Mouse (Mus musculus) neural tube, embryonic 10.5 days (tissue): ENCODE data around the gene Slit1.
A peak's percentile ranks its signal among the peaks of the same experiment; 100 is the strongest.

Source experiments
- DNase-seq: peaks from one replicate; pipeline ENCODE4 v3.0.0-alpha.2; 2017; ENCODE audit warnings: low spot score; ENCODE audit errors: extremely low spot score

The Slit1 gene

GRCm38 (mm10) chr19:41743396-41743795 lies at the start of gene Slit1:
Gene Slit1, minus strand, starts transcription at chr19:41743665.
- no peak for DNase-seq

- DNase-seq, result no peak
Measured at GRCm38 (mm10) chr19:41792934-41793486, 49.5 kb upstream of the Slit1 start.

GRCm38 (mm10) chr19:41791384-41791783 lies 47.9 kb upstream of the Slit1 start:
- DNase-seq, result no peak

DNA sequence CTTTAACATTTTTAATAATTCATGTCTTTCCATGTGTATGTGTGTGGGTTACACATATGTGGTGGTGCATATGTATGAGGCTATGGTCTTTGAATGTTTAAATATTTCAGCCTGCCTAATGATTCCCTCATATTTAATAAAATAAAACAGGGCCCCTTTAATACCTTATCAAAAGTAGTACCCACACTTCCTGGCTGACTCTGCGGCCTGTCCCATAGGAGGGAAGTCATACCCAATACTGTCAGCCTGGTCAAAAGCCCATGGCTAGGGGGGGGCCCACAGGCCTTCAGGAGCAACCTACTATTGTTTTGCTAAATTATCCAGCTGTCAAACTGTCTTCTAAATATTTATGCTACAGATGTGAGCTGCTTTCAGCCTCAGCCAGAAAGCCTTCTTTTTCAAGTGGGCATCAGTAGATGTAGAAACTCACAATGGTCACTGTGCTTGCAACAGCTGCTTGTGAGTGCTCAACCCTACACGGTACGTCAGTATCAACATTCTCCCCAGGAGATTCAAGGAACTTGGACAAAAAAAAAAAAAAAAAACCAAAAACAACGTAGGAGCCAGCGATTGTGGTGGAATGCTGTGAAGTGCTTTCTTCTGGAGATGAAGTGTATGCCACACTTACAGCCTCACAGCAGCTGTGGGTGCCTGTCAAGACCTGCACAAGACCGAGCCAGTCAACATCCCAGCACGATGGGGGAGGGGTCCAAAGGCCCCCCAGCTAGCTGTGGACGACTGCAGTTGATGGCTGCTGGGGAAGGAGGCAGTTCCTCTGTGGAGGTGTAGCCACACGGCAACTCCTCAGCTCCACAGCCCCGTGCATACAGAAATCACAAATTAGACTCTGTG lies 45.9 kb upstream of the Slit1 start:
- no peak for DNase-seq

GRCm38 (mm10) chr19:41786896-41787295 lies 43.4 kb upstream of the Slit1 start:
- no peak for DNase-seq

DNA sequence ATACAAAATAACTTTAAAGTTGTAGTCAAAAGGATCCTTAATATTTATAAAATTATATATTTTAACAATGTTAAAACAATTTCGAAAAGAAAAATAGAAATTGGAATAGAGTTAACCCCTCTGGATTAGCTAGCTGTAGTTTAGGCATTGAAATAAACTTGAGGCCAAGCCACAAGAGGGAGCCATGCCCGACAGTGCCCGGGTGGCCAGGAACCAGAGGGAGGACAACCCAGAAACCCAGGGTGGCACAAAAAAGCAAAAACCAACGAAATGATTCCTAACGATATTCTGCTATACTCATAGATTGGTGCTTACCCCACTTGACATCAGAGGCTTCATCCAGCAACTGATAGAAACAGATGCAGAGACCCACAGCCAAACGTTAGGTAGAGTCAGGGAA lies 34.0 kb upstream of the Slit1 start:
- no peak for DNase-seq

GRCm38 (mm10) chr19:41768711-41769110 lies 25.2 kb upstream of the Slit1 start:
- no peak for DNase-seq

DNA sequence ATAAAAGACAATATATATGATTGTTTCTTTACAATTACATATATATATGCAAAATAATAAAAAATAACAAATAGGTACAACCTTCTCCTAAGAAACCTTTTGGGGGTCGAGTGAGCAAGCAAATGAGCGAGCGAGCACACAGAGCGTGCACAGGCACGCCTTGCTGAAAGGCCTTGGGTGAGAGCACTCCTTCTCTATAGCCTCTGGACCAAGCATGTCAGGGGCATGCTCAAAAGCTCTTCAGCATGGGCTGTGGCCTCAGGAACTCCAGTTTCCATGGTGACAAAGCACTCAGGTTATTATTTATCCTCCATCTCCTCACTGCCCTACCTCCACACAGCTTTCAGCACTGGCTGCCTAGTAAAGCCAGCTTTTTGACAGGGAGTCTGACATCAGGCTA lies 23.2 kb upstream of the Slit1 start:
- DNase-seq, result no peak

- peak; percentile 90 for DNase-seq
Measured at GRCm38 (mm10) chr19:41763870-41764660, 20.6 kb upstream of the Slit1 start.

- peak; percentile 45 for DNase-seq
Measured at GRCm38 (mm10) chr19:41761529-41761928, 18.1 kb upstream of the Slit1 start.

DNA sequence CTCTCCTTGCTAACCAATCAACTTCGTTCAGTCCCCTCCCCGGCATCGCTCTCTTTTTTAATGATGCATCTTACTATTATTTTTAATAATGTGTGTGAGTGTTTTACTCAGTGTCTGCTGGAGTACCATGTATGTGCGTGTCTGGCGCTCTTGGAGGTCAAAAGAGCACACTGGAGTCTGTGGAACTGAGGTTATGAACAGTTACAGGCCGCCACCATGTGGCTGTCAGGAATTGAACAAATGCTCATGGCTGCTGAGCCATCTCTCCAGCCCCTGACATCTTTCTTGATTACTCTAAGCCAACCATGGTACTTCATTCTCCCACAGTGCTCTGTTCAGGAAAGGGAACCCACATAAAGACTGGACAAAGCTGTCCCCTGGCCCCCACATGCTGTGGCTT lies 16.3 kb upstream of the Slit1 start:
- no peak for DNase-seq

DNA sequence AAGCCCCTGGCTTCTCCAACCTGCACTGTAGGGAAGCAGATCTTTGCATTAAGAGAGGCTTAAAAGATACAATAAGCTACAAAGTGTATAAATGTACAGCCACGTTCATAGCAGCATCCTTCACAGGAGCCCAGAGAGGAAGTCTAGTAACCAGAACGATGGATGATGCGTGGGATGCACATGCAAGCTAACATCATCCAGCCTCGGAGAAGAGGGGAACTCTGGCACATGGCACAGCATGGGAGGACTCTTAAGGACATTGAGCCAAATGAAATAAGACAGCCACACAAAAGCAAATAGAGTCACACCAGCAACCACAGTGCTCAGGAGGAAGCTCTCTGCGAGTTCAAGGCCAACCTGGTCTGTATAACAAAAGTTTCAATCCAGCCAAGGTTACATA lies 15.8 kb upstream of the Slit1 start:
- DNase-seq, result no peak

GRCm38 (mm10) chr19:41754760-41755159 lies 11.3 kb upstream of the Slit1 start:
- no peak for DNase-seq

DNA sequence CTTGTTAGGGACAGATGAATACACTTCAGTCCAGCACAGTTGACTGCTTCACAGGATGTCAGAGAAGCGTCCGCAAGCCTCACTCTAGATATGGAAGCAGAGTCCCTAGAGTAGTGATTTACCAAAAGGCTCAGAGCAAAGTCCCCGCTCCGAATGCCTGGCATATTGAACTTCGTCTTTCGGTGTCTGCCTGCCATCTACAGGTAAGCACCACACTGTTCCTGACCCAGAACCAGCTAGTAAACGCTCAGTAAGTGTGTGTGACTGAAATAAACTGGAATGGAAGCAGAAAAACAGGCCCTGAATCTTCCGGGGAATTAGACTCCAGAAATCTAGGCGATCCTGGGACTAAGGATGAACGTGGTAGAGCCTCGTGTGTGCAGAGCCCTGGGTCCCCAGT lies 8.4 kb upstream of the Slit1 start:
- no peak for DNase-seq

DNA sequence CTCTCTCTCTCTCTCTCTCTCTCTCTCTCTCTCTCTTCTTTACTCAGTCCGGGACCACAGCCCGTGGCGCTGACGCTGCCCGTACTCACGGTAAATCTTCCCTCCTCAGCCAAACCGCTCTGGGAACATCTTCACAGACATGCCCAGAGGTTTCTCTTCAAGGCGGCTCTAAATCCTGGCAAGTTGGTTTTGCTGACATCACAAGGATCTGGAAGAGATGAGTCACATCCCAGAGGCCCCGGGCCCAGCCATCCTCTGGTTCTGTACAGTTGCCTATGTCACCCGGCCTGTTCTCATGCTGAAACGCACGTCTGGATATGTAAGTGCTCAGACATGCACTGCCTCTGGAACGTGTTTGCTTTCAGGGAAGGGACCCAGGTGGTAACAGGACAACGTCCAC lies 4.0 kb upstream of the Slit1 start:
- no peak for DNase-seq

DNA sequence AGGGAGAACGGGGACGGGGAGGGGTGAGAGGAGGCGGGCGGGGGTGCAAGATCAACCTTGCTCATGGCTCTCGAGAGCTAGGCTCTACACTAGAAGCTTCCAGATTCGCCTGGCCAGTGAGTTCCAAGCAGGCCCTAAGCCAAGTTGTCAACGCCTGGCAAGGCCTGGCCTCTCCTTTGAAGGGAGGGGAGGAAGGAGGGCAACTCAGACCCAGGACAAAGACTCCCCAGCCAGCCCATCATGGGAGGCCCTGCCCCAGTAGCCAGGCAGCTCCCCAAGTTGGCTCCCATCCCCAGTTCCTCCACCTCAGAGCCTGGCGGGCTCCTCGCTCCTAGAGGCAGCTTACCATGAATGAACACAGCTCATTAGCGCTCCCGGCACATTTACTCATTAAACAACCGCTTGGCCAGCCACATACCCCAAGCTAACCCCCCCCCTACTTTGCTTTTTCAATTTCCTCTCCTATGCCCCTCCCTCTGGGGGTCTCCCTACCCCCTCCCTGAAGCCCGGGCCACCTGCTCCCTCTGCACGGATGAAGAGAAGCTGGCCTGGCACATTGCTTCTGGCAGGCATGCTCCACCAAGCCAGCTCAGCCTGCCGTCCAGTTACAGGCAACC lies 2.6 kb upstream of the Slit1 start:
- peak; percentile 32 for DNase-seq

DNA sequence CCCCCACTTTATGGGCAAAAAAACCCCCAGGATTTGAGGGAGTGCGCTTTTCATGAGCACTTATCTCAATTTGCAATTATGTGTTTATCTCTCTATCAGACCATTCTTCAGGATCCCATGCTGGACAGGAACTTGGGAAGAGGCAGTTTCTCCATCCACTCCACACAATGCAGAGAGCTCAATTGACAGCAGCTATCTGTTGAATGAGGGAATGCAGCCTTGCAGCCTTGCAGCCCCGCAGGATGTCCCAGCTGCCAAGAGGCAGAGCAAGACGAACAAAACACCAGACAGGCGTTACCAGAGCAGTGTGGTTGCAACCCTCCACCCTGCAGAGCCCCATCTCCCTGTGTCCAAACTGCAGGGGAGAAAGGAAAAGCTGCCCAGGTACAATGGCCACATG lies 4.6 kb downstream of the Slit1 start:
- no peak for DNase-seq

DNA sequence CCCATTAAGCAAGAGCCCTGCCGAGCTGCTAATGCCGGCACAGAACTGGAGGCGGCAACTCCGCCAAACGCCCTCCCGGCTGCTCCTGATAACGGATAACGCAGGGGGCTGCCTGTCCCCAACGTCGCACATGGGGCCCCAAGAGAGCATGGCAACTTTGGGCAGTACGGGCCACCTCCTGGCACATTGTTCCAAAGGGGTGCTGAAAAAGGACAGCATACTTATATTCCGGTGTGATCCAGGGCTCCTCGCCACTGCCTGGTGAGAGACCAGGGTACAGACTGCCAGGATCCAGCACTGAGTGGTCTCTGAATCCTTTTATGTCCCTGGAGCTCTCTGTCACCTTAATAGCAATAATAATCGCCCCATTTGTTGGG lies 5.0 kb downstream of the Slit1 start:
- DNase-seq, result no peak

- DNase-seq, result peak; percentile 34
Measured at GRCm38 (mm10) chr19:41737657-41738428, 5.6 kb downstream of the Slit1 start.

- no peak for DNase-seq
Measured at GRCm38 (mm10) chr19:41734685-41735084, 8.8 kb downstream of the Slit1 start.

DNA sequence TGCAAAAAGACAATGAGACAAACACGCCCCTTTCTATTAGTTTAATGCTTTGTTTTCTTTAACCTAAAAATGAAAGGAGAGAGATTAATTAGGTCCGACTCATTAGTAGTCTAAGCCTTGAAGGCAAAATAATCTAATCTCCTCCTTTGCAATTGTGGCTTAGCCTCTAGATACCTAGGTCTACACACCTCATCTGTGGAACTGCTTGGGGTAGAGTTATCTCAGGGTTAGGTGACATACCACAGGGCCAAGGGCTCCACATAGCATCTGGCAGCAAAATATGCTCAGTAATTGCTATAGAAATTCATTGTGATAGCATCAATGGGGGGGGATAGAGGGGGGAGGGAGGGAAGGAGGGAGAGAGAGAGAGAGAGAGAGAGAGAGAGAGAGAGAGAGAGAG lies 18.0 kb downstream of the Slit1 start:
- no peak for DNase-seq
